ENCODE assay signal across 7 mouse cellular contexts in the genomic region with DNA sequence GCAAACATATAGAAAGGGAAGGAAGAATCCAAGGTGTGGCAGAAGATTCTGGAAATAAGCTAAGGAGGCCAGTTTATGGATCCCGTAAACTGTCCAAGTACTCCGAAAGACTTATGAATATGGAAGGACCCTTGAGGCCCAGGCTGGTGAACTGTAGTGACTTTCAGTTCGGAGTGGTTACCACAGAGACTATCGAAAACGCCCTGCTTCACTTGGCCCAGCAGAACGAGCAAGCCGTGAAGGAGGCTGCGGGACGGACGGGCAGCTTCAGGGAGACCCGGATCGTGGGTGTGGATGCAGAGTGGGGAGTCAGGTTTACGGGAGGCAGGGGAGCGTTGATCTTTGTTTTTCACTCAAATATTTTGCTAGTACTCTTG. TPM values are rescaled to one million over a fixed set of nuclear protein-coding genes. Genes with fewer than 3 reads are reported as not detected.
DNase-seq lines count a peak whose midpoint lies in the region; ATAC-seq and TF ChIP-seq lines count a peak whose summit lies in the region.

No protein-coding gene starts in this region.

- H3K4me2 ChIP-seq in lung, postnatal 0 days (replicated peaks; ENCODE audit: low read depth, low read length): peak overlapping the region; percentile 55
- peak overlapping the region; percentile 60 for H3K4me2 ChIP-seq in limb, embryonic 14.5 days (replicated peaks; ENCODE audit: low read depth, low read length, severe bottlenecking)
- peak overlapping the region; percentile 82 for H3K4me2 ChIP-seq in stomach, embryonic 15.5 days

- 52% methylated on average over 14 of the region's 14 CpGs for WGBS in lung, postnatal 0 days
- WGBS in limb, embryonic 14.5 days: 66% methylated on average over 14 of the region's 14 CpGs
- 53% methylated on average over 14 of the region's 14 CpGs for WGBS in stomach, embryonic 15.5 days

- peak overlapping the region; percentile 57; the same call in 1 of the 2 replicates for H3K27ac ChIP-seq in lung, postnatal 0 days (ENCODE audit: low read length)
- no peak overlapping the region for H3K27ac ChIP-seq in limb, embryonic 14.5 days (replicated peaks; ENCODE audit: low read depth, low read length)
- H3K27ac ChIP-seq in stomach, embryonic 15.5 days: no peak overlapping the region

- 0 out of 2 replicates have a peak overlapping the region, but pooled peaks have one; percentile 19 for H3K9ac ChIP-seq in lung, postnatal 0 days (replicated peaks; ENCODE audit: low read depth)
- H3K9ac ChIP-seq in limb, embryonic 14.5 days (ENCODE audit: low read depth, low read length, severe bottlenecking): no peak overlapping the region
- no peak overlapping the region for H3K9ac ChIP-seq in stomach, embryonic 15.5 days

- no peak for TF ChIP-seq CTCF in lung, postnatal 0 days (IDR thresholded peaks at IDR 0.05)

- no peak for DNase-seq in lung, postnatal 0 days (ENCODE audit: low spot score)
- DNase-seq in lung, postnatal 25 days (ENCODE audit: low spot score): no peak
- DNase-seq in limb, embryonic 14.5 days (ENCODE audit: low spot score): no peak
- no peak for DNase-seq in right cerebral cortex, postnatal 36 days (ENCODE audit: low spot score in 2 of 2)
- DNase-seq in urinary bladder, postnatal 14 days (ENCODE audit: low spot score): no peak

- no peak for TF ChIP-seq POLR2A in limb, embryonic 14.5 days (IDR thresholded peaks at IDR 0.05; ENCODE audit: borderline replicate concordance, extremely low read depth, insufficient read depth, insufficient read length)

- ATAC-seq in lung, postnatal 0 days: peak; percentile 1; the same call in 1 of the 2 replicates
- ATAC-seq in erythroid progenitor cell, adult 5-6 weeks (replicated peaks; ENCODE audit: low FRiP score, poor library complexity, severe bottlenecking): peak; percentile 72
- no peak for ATAC-seq in limb, embryonic 14.5 days (ENCODE audit: low FRiP score, low read depth)
- ATAC-seq in stomach, embryonic 15.5 days (ENCODE audit: insufficient read depth, low FRiP score, low read depth): no peak

- no peak for TF ChIP-seq EP300 in lung, postnatal 0 days (IDR thresholded peaks at IDR 0.05)

- no peaks in the 10 kb centered on the region for H3K9me3 ChIP-seq in lung, postnatal 0 days (ENCODE audit: low read length)
- no peaks in the 10 kb centered on the region for H3K9me3 ChIP-seq in limb, embryonic 14.5 days (ENCODE audit: control insufficient read depth, low read length)
- H3K9me3 ChIP-seq in stomach, embryonic 15.5 days: no peaks in the 10 kb centered on the region

- H3K4me3 ChIP-seq in lung, postnatal 0 days (ENCODE audit: low read depth, low read length): peak overlapping the region; percentile 64
- H3K4me3 ChIP-seq in limb, embryonic 14.5 days (replicated peaks; ENCODE audit: low read length): peak overlapping the region; percentile 67
- H3K4me3 ChIP-seq in stomach, embryonic 15.5 days (replicated peaks): peak overlapping the region; percentile 82

- H3K36me3 ChIP-seq in lung, postnatal 0 days (ENCODE audit: insufficient read depth, low read length): no peaks in the 10 kb centered on the region
- H3K36me3 ChIP-seq in limb, embryonic 14.5 days (ENCODE audit: control insufficient read depth, insufficient read depth, low read length): 0 out of 2 replicates have a peak, but pooled peaks cover 5% of the 10 kb centered on the region
- H3K36me3 ChIP-seq in stomach, embryonic 15.5 days: no peaks in the 10 kb centered on the region

- no peaks in the 10 kb centered on the region for H3K27me3 ChIP-seq in lung, postnatal 0 days (replicated peaks; ENCODE audit: insufficient read depth, low read length)
- H3K27me3 ChIP-seq in limb, embryonic 14.5 days (ENCODE audit: control insufficient read depth, insufficient read depth, low read length): no peaks in the 10 kb centered on the region
- H3K27me3 ChIP-seq in stomach, embryonic 15.5 days (replicated peaks): no peaks in the 10 kb centered on the region

- H3K4me1 ChIP-seq in lung, postnatal 0 days (ENCODE audit: insufficient read depth, low read depth, low read length): peaks cover 14% of the 10 kb centered on the region; the same call in 1 of the 2 replicates
- H3K4me1 ChIP-seq in limb, embryonic 14.5 days (ENCODE audit: control insufficient read depth, insufficient read depth, low read length): peaks cover 18% of the 10 kb centered on the region
- peaks cover 27% of the 10 kb centered on the region for H3K4me1 ChIP-seq in stomach, embryonic 15.5 days

RNA-seq across cellular contexts. Expression of a gene that starts 0.3 kb away (rescaled TPM):
- 159 and 166 TPM in 2 replicates for polyA plus RNA-seq in lung, postnatal 0 days (2015; fragmentation: Nextera tagmentation; extraction: Ambion mirVana)
- 19.8 and 33.1 TPM in 2 replicates for total RNA-seq in erythroid progenitor cell, adult 5-6 weeks (2015; ENCODE audit: low replicate concordance)
- 5.3 and 16.2 TPM in 2 replicates for total RNA-seq in erythroid progenitor cell, adult 5-6 weeks (2017; ENCODE audit: low replicate concordance)
- polyA plus RNA-seq in limb, embryonic 14.5 days (2012; rRNA removed): 110 and 183 TPM in 2 replicates
- polyA plus RNA-seq in limb, embryonic 14.5 days (2014; fragmentation: Nextera tagmentation; extraction: Ambion mirVana): 182 and 187 TPM in 2 replicates
- polyA plus RNA-seq in stomach, embryonic 15.5 days (2015; fragmentation: Nextera tagmentation; extraction: Ambion mirVana): 202 and 221 TPM in 2 replicates

RNA-seq across cellular contexts. Expression of a gene that starts 0.4 kb away (rescaled TPM):
- 1.1 TPM in 2 replicates for polyA plus RNA-seq in lung, postnatal 0 days (2015; fragmentation: Nextera tagmentation; extraction: Ambion mirVana)
- total RNA-seq in erythroid progenitor cell, adult 5-6 weeks (2015; ENCODE audit: low replicate concordance): 5.8 and 10.1 TPM in 2 replicates
- 11.1 and 11.6 TPM in 2 replicates for total RNA-seq in erythroid progenitor cell, adult 5-6 weeks (2017; ENCODE audit: low replicate concordance)
- 1.1 and 1.6 TPM in 2 replicates for polyA plus RNA-seq in limb, embryonic 14.5 days (2012; rRNA removed)
- 0.61 and 0.93 TPM in 2 replicates for polyA plus RNA-seq in limb, embryonic 14.5 days (2014; fragmentation: Nextera tagmentation; extraction: Ambion mirVana)
- 0.85 and 1.1 TPM in 2 replicates for polyA plus RNA-seq in stomach, embryonic 15.5 days (2015; fragmentation: Nextera tagmentation; extraction: Ambion mirVana)

RNA-seq across cellular contexts. Expression of a gene that starts 18.8 kb away (rescaled TPM):
- 10.6 and 14.6 TPM in 2 replicates for polyA plus RNA-seq in lung, postnatal 0 days (2015; fragmentation: Nextera tagmentation; extraction: Ambion mirVana)
- total RNA-seq in erythroid progenitor cell, adult 5-6 weeks (2015; ENCODE audit: low replicate concordance): 0.72 and 5.9 TPM in 2 replicates
- 2.8 and 3.1 TPM in 2 replicates for total RNA-seq in erythroid progenitor cell, adult 5-6 weeks (2017; ENCODE audit: low replicate concordance)
- 14.9 and 18.4 TPM in 2 replicates for polyA plus RNA-seq in limb, embryonic 14.5 days (2012; rRNA removed)
- polyA plus RNA-seq in limb, embryonic 14.5 days (2014; fragmentation: Nextera tagmentation; extraction: Ambion mirVana): 9.9 and 10.7 TPM in 2 replicates
- 17.9 and 19.8 TPM in 2 replicates for polyA plus RNA-seq in stomach, embryonic 15.5 days (2015; fragmentation: Nextera tagmentation; extraction: Ambion mirVana)

RNA-seq across cellular contexts. Expression of a gene that starts 22.9 kb away (rescaled TPM):
- 149 and 152 TPM in 2 replicates for polyA plus RNA-seq in lung, postnatal 0 days (2015; fragmentation: Nextera tagmentation; extraction: Ambion mirVana)
- total RNA-seq in erythroid progenitor cell, adult 5-6 weeks (2015; ENCODE audit: low replicate concordance): 71.4 and 72.5 TPM in 2 replicates
- 273 TPM in 2 replicates for total RNA-seq in erythroid progenitor cell, adult 5-6 weeks (2017; ENCODE audit: low replicate concordance)
- 86.5 and 100 TPM in 2 replicates for polyA plus RNA-seq in limb, embryonic 14.5 days (2012; rRNA removed)
- 118 and 135 TPM in 2 replicates for polyA plus RNA-seq in limb, embryonic 14.5 days (2014; fragmentation: Nextera tagmentation; extraction: Ambion mirVana)
- polyA plus RNA-seq in stomach, embryonic 15.5 days (2015; fragmentation: Nextera tagmentation; extraction: Ambion mirVana): 135 and 142 TPM in 2 replicates

RNA-seq across cellular contexts. Expression of a gene that starts 25.7 kb away (rescaled TPM):
- polyA plus RNA-seq in lung, postnatal 0 days (2015; fragmentation: Nextera tagmentation; extraction: Ambion mirVana): 121 and 133 TPM in 2 replicates
- total RNA-seq in erythroid progenitor cell, adult 5-6 weeks (2015; ENCODE audit: low replicate concordance): 133 and 142 TPM in 2 replicates
- total RNA-seq in erythroid progenitor cell, adult 5-6 weeks (2017; ENCODE audit: low replicate concordance): 27.3 and 31.7 TPM in 2 replicates
- 70.3 and 71.7 TPM in 2 replicates for polyA plus RNA-seq in limb, embryonic 14.5 days (2012; rRNA removed)
- 120 and 124 TPM in 2 replicates for polyA plus RNA-seq in limb, embryonic 14.5 days (2014; fragmentation: Nextera tagmentation; extraction: Ambion mirVana)
- 131 and 138 TPM in 2 replicates for polyA plus RNA-seq in stomach, embryonic 15.5 days (2015; fragmentation: Nextera tagmentation; extraction: Ambion mirVana)

Comparison
In these comparisons a context has a peak if more than half of its experiments do, and no peak if none do; other contexts are left out.
1. ATAC-seq: peak in lung, postnatal 0 days (single experiment) and erythroid progenitor cell, adult 5-6 weeks (single experiment); none in limb, embryonic 14.5 days (single experiment) and stomach, embryonic 15.5 days (single experiment).
2. Peak in every context shown above with its lines, with median percentiles within 50 percentile points of each other: H3K4me2 ChIP-seq and H3K4me3 ChIP-seq.